Mouse (Mus musculus) hindbrain, embryonic 11.5 days (tissue): ENCODE results near the gene Dync1h1. TPM values are rescaled to one million over a fixed set of nuclear protein-coding genes. Genes with fewer than 3 reads are reported as not detected.

Source experiments
- ATAC-seq: fragments of 200-750 bp; cut with Nextera tagmentation; 2 replicates; pipeline ENCODE4 v1.8.0; 2017; ENCODE audit warnings: mild to moderate bottlenecking, moderate TSS enrichment, moderate library complexity; ENCODE audit not compliant: low FRiP score
- DNase-seq: peaks from one replicate; pipeline ENCODE4 v3.0.0-alpha.2; 2015; ENCODE audit warnings: low spot score
- H3K27ac ChIP-seq: fragments of 300-500 bp; sonication (generic); 2 replicates; pipeline ENCODE4 v1.5.1; 2014; ENCODE audit warnings: mild to moderate bottlenecking, low read depth, low read length
- H3K27me3 ChIP-seq: fragments of 300-500 bp; sonication (generic); 2 replicates; pipeline ENCODE4 v1.6.1; 2014; ENCODE audit warnings: mild to moderate bottlenecking, low read length, moderate library complexity, mixed read lengths; ENCODE audit not compliant: control insufficient read depth, insufficient read depth
- H3K36me3 ChIP-seq: fragments of 300-500 bp; sonication (generic); 2 replicates; pipeline ENCODE4 v1.6.1; 2014; ENCODE audit warnings: mild to moderate bottlenecking, low read length, moderate library complexity, mixed read lengths; ENCODE audit not compliant: control insufficient read depth, insufficient read depth
- H3K4me1 ChIP-seq: fragments of 300-500 bp; sonication (generic); replicated peaks from 2 replicates; pipeline ENCODE4 v1.6.1; 2014; ENCODE audit warnings: low read length, mixed read lengths; ENCODE audit not compliant: control insufficient read depth, insufficient read depth
- H3K4me2 ChIP-seq: fragments of 300-500 bp; sonication (generic); replicated peaks from 2 replicates; pipeline ENCODE4 v1.6.1; 2014; ENCODE audit warnings: mild to moderate bottlenecking, low read depth, low read length
- H3K4me3 ChIP-seq: fragments of 300-500 bp; sonication (generic); 2 replicates; pipeline ENCODE4 v1.5.1; 2014; ENCODE audit warnings: low read depth, low read length
- H3K9ac ChIP-seq: fragments of 300-500 bp; sonication (generic); 2 replicates; pipeline ENCODE4 v1.6.1; 2014; ENCODE audit warnings: low read depth, low read length
- H3K9me3 ChIP-seq: fragments of 300-500 bp; sonication (generic); 2 replicates; pipeline ENCODE4 v1.6.1; 2016; ENCODE audit warnings: low read length; ENCODE audit not compliant: control insufficient read depth
- WGBS: fragments of 180-500 bp; shearing (Covaris S2); extraction: QIAGEN DNeasy Blood & Tissue Kit; methylation state at CpG from one replicate; pipeline ENCODE4 v1.1.7; 2014; 5-methylcytosine and 5-hydroxymethylcytosine counted together
- polyA plus RNA-seq: library from polyadenylated mRNA; unstranded; fragments of >200 nt; fragmentation: Nextera tagmentation; extraction: Ambion mirVana; gene quantifications from 2 replicates; pipeline ENCODE4 v1.2.1, GENCODE M21; 2014

Dync1h1 gene
- polyA plus RNA-seq, 1 experiment from 2014 or later, result 93.0 TPM

GRCm38 (mm10) chr12:110716004-110716403, 114.8 kb downstream of the Dync1h1 start:
- Histone ChIP-seq H3K27ac (no peak overlapping the region), H3K9me3 (no peaks in the 10 kb centered on the region), H3K27me3 (no peaks in the 10 kb centered on the region), H3K4me1 (no peaks in the 10 kb centered on the region), H3K4me2 (no peak overlapping the region), H3K9ac (no peak overlapping the region), H3K4me3 (no peak overlapping the region), H3K36me3 (no peaks in the 10 kb centered on the region)
- no peak for ATAC-seq
- DNase-seq, result no peak
- 29% methylated on average over 5 of the region's 5 CpGs for WGBS

Other genes starting within 250 kb of the Dync1h1 start
- gene Ppp2r5c, start 154.3 kb upstream of the Dync1h1 start, polyA plus RNA-seq, result 162 and 172 TPM in 2 replicates
- 0.42 TPM in 1 of 2 replicates, not detected in the other for gene 1700001K19Rik, start 81.2 kb downstream of the Dync1h1 start, polyA plus RNA-seq
- gene Hsp90aa1, start 101.3 kb downstream of the Dync1h1 start, polyA plus RNA-seq, result 1,493 and 1,600 TPM in 2 replicates
- 22.8 and 25.6 TPM in 2 replicates for gene Wdr20, start 136.5 kb downstream of the Dync1h1 start, polyA plus RNA-seq
- gene Mok, start 239.5 kb downstream of the Dync1h1 start, polyA plus RNA-seq, result 11.0 and 14.4 TPM in 2 replicates
- 2.5 and 3.2 TPM in 2 replicates for gene Zfp839, start 248.8 kb downstream of the Dync1h1 start, polyA plus RNA-seq